Mouse (Mus musculus) left cerebral cortex, adult 18-20 months (tissue): ENCODE data around the gene Oasl2. TPM values are rescaled to one million over a fixed set of nuclear protein-coding genes. Genes with fewer than 3 reads are reported as not detected.
"Not testable (repeated sequence)": the region's sequence is repeated elsewhere in the genome, so short reads cannot be mapped to it uniquely, and the experiment has no call there.

ENCODE experiments used
- DNase-seq, 2 experiments: peaks; one replicate each; pipeline ENCODE4 v3.0.0; 2021 to 2022; ENCODE audit warnings: low spot score in 2 of 2, mixed read lengths in 1 of 2
- long read RNA-seq, 2 experiments: library from polyadenylated mRNA; stranded (forward); transcript quantifications; one replicate each; pipeline ENCODE4 v2.0.0; 2021
- total RNA-seq, 2 experiments: library from RNA; stranded (reverse); gene quantifications; 2 replicates each; pipeline ENCODE4 v1.2.3; 2021

The Oasl2 gene
- total RNA-seq, result 1 to 10 TPM; 1.8 to 2.3 TPM
- long read RNA-seq, experiment 1, partial matches to known transcripts, result 0 of 1 reads
- long read RNA-seq, experiment 1, other reads (novel, unspliced or antisense), result 0 of 1 reads
- long read RNA-seq, experiment 2, partial matches to known transcripts, result 0 of 3 reads
- long read RNA-seq, experiment 2, other reads (novel, unspliced or antisense), result 0 of 3 reads

- DNase-seq, result no peak
These were observed at the start of gene Oasl2 for GRCm38 (mm10) chr5:114896688-114897373. Gene Oasl2, plus strand, starts transcription at chr5:114896936.

GRCm38 (mm10) chr5:114851565-114852236, 45.0 kb upstream of the Oasl2 start:
- no peak for DNase-seq

- DNase-seq, result not testable (repeated sequence)
These were observed 43.4 kb upstream of the Oasl2 start, which contains the start of gene 4930519G04Rik for GRCm38 (mm10) chr5:114853364-114853763. Gene 4930519G04Rik, plus strand, starts transcription at chr5:114853664.

- DNase-seq, result no peak
These were observed 38.2 kb upstream of the Oasl2 start, which contains the start of gene Gm9936 for GRCm38 (mm10) chr5:114858582-114858981. Gene Gm9936, minus strand, starts transcription at chr5:114858682.

- peak; percentile 73 to 80 for DNase-seq
These were observed 37.5 kb upstream of the Oasl2 start for GRCm38 (mm10) chr5:114859253-114859652.

- no peak for DNase-seq
These were observed 35.0 kb upstream of the Oasl2 start for GRCm38 (mm10) chr5:114861730-114862129.

GRCm38 (mm10) chr5:114864813-114865212, 31.9 kb upstream of the Oasl2 start:
- DNase-seq, result no peak

- DNase-seq, result no peak
These were observed 31.5 kb upstream of the Oasl2 start for GRCm38 (mm10) chr5:114865279-114865678.

- no peak for DNase-seq
These were observed 20.9 kb upstream of the Oasl2 start for GRCm38 (mm10) chr5:114875858-114876257.

- no peak for DNase-seq
These were observed 20.4 kb upstream of the Oasl2 start for GRCm38 (mm10) chr5:114876331-114876730.

GRCm38 (mm10) chr5:114877487-114877886, 19.2 kb upstream of the Oasl2 start:
- no peak for DNase-seq

GRCm38 (mm10) chr5:114879399-114879798, 17.3 kb upstream of the Oasl2 start:
- no peak for DNase-seq

GRCm38 (mm10) chr5:114882319-114882718, 14.4 kb upstream of the Oasl2 start:
- DNase-seq, result not testable (repeated sequence)

GRCm38 (mm10) chr5:114883022-114883421, 13.7 kb upstream of the Oasl2 start:
- no peak for DNase-seq

GRCm38 (mm10) chr5:114886801-114887200, 9.9 kb upstream of the Oasl2 start:
- DNase-seq, result no peak

- no peak for DNase-seq
These were observed 7.7 kb upstream of the Oasl2 start for GRCm38 (mm10) chr5:114888995-114889394.

GRCm38 (mm10) chr5:114895542-114895941, 1.2 kb upstream of the Oasl2 start:
- DNase-seq, result no peak

- DNase-seq, result no peak
These were observed 648 bp downstream of the Oasl2 start for GRCm38 (mm10) chr5:114897374-114897793.

- no peak for DNase-seq
These were observed 2.1 kb downstream of the Oasl2 start for GRCm38 (mm10) chr5:114898857-114899256.

- DNase-seq, result no peak
These were observed 5.7 kb downstream of the Oasl2 start for GRCm38 (mm10) chr5:114902413-114902812.

GRCm38 (mm10) chr5:114908598-114909305, 12.0 kb downstream of the Oasl2 start:
- DNase-seq, result no peak
